Mouse (Mus musculus): Measurements from ENCODE around the gene Klhl22. TPM values are rescaled to one million over a fixed set of nuclear protein-coding genes. Genes with fewer than 3 reads are reported as not detected.
"Not testable (repeated sequence)": the region's sequence is repeated elsewhere in the genome, so short reads cannot be mapped to it uniquely, and the experiment has no call there.

Klhl22 gene
- 10 to 100 TPM; 52.3 TPM for total RNA-seq (2021)
- long read RNA-seq, experiment 1, transcript Klhl22-207 (7 exons, 2,544 nt), result major isoform, 6 of 48 reads
- long read RNA-seq, experiment 1, partial matches to known transcripts, result 3 of 48 reads
- long read RNA-seq, experiment 1, other reads (novel, unspliced or antisense), result 38 of 48 reads
- long read RNA-seq, experiment 2, transcript Klhl22-207 (7 exons, 2,544 nt), result major isoform, 19 of 109 reads
- long read RNA-seq, experiment 2, partial matches to known transcripts, result 38 of 109 reads
- long read RNA-seq, experiment 2, other reads (novel, unspliced or antisense), result 52 of 109 reads

GRCm38 (mm10) chr16:17759344-17759773 is at the start of gene Klhl22:
Klhl22 (plus strand) TSS chr16:17759618.
- peak; percentile 82 to 85 for DNase-seq (ENCODE audit: low spot score in 2 of 2)

GRCm38 (mm10) chr16:17717791-17718190 is 41.6 kb upstream of the Klhl22 start:
- DNase-seq (ENCODE audit: low spot score in 2 of 2), result no peak

GRCm38 (mm10) chr16:17721114-17721808 is 38.2 kb upstream of the Klhl22 start:
- DNase-seq (ENCODE audit: low spot score in 2 of 2), result no peak

DNA sequence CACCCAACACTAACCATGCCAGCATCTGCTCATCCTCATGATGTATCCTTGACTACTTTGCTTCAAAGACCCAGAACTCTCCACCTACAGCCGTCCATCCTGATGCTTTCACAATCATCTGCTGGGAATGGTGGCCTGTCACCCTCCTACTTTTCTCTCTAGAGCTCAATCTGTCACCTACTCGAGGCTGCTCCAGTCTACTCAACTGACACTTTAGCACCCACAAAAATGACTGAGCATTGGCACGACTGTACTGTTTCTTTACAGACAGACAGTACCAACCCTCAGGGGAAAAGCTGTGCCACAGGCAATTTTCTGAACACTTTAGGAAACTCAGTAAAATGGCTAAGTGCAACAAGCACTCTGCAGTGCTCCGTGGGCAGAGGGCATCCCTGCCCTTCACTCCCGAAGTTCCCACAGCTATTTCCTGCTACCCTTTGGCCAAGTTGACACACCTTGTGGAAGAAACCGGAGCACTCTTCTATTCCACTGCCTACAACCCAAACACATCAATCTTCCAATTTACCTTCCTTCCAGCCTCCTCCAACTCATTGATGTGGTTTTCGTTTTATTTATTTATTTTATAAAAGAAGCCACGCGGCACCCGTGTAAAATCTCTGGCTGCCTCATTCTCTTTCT is 37.5 kb upstream of the Klhl22 start:
- DNase-seq (ENCODE audit: low spot score in 2 of 2), result no peak

DNA sequence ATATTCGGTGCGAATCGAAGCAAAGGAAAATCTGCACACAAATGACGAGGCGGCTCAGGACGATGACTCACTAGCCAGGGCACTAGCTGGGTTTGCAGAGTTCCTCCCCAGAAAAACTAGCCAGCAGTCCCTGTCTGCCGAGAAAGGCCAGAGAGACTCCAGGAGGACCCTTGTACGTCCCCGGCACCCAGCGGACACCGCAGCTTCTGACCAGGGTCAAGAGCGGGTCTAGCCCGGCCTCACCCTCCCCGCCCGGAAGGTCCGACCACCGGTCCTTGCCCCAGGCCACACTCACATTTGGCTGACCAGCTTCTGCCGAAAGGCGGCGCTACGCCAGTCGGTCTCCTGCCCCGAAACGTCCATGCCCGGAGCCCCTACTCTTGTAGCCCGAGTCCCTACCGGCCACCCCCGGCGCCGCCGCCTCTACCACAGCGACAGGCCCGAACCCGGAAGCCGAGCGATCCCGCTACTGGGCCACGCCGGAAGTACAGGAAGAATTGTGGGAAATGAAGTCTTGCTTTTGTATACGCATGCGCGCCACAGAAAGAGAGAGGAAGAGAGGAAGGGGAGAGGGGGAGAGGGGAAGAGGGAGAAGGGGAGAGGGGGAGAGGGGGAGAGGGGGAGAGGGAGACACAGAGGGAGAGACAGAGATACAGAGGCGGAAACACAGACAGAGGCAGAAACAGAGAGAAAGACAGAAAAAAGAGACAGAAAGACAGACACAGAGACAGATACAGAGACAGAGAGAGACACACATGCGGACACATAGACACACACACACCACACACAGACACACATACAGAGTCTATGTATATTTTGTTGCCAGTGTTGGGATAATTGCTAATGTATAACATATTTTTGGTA is 36.7 kb upstream of the Klhl22 start:
- DNase-seq (ENCODE audit: low spot score in 2 of 2), result peak; percentile 72 to 86

DNA sequence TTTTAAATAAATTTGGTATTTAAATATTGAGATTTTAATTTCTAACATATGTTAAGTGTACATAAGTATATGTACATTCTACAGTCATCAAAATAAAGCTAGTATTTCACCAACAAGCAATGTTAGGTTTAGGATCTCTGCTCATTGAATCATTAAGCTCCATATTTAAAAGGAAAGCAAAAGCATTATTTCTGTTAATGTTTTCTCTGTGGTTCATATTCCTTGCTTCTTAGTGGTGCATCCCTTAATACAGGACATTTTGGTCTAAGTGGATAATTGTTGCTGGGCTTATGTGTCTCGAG is 36.1 kb upstream of the Klhl22 start:
- DNase-seq (ENCODE audit: low spot score in 2 of 2), result no peak

DNA sequence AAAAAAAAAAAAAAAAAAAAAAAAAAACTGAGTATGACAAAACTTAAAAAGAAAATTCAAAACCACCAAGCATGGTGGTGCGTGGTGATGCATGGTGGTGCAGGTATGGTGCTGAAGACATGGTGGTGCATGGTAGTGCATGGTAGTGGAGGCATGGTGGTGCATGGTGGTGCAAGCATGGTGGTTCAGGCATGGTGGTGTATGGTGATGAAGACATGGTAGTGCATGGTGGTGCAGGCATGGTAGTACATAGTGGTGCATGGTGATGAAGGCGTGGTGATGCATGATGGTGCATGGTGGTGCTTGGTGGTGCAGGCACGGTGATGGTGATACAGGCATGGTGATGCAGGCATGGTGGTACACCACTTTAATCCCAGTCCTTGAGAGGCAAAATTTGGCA is 35.0 kb upstream of the Klhl22 start:
- DNase-seq (ENCODE audit: low spot score in 2 of 2), result no peak

GRCm38 (mm10) chr16:17727179-17727861 is 32.1 kb upstream of the Klhl22 start:
- DNase-seq (ENCODE audit: low spot score in 2 of 2), result no peak

- no peak for DNase-seq (ENCODE audit: low spot score in 2 of 2)
Measured at GRCm38 (mm10) chr16:17729974-17730373, 29.4 kb upstream of the Klhl22 start.

- DNase-seq (ENCODE audit: low spot score in 2 of 2), result no peak
Measured at GRCm38 (mm10) chr16:17732021-17732420, 27.4 kb upstream of the Klhl22 start.

GRCm38 (mm10) chr16:17732431-17732830 is 27.0 kb upstream of the Klhl22 start:
- DNase-seq (ENCODE audit: low spot score in 2 of 2), result no peak

DNA sequence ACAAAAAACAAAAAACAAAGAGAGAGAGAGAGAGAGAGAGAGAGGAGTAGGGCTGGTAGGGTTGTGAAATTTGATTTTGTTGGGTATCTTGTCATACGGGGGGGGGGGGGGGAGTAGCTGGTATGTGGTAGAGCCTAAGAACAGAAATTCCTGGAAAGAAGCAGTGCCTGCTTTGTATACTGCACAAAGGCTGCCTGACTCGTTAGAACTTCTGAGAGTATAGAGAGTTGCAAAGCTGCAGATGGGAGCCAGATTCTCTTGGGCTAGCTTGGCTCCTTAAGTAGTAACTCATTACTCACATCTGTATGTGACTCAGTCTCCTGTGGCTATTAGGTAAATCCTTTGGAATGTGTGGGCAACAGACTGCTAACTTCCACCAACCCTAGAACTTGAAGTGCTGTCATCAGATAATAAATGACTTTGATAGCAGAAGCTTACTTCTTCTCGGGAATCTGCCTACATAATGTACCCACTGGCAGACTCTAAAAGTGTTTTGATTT is 26.5 kb upstream of the Klhl22 start, which contains the start of gene Med15:
Gene Med15, minus strand, starts transcription at position 51 of the 500 bp plus-strand sequence.
- DNase-seq (ENCODE audit: low spot score in 2 of 2), result no peak

DNA sequence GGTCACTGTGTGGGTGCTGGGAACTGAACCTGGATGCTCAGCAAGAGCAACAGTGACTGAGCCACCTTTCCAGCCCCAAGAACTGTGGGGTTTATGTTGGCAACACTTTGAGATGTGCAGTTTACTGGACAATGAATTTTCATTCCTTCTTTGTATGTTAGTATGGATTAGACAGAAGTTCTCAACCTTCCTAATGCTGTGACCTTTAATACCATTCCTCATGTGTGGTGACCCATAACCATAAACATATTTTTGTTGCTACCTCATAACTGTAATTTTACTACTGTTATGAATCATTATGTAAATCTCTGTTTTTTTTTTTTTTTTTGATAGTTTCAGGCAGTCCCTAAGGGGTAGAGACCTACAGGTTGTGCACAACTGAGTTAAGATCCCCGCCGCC is 25.8 kb upstream of the Klhl22 start:
- DNase-seq (ENCODE audit: low spot score in 2 of 2), result no peak

DNA sequence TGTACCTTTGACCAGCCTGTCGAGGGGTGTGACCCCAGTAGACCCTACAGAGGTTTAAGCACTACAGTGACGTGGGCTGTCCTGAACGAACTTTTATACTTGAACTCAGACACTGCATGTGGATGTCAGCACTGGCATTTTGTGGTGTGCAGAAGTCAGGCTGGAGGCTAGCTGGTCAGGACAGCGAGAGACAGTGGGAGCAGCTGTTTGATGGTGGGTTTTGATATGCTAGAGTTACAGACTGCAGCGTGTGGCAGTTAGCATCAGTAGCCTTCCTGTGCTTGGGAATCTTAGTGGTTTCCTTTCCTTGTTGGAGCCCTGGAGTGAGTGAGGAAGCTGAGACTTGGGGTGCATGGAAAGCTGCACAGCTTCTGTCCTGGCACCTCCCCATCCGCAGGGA is 24.5 kb upstream of the Klhl22 start:
- not testable (repeated sequence) for DNase-seq (ENCODE audit: low spot score in 2 of 2)

DNA sequence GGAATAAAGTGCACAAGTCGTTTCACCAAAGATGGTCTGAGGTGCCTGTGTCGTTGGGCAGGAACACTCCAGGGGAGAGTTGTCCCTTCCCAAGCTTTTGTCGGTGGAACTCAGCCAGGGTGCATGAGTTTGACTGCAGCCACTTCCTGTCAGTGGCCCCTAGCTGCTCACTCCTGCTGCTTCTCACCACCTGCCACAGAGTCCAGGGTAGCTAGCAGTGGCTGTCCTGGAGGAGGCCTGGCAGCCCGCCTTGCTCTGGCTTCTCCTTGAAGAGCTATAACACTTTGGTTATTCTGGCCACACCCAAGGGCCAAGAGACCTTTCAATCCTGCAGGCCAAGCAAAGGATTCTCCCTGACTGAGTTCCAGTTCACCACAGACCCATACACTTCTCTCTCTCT is 23.3 kb upstream of the Klhl22 start:
- DNase-seq (ENCODE audit: low spot score in 2 of 2), result no peak

DNA sequence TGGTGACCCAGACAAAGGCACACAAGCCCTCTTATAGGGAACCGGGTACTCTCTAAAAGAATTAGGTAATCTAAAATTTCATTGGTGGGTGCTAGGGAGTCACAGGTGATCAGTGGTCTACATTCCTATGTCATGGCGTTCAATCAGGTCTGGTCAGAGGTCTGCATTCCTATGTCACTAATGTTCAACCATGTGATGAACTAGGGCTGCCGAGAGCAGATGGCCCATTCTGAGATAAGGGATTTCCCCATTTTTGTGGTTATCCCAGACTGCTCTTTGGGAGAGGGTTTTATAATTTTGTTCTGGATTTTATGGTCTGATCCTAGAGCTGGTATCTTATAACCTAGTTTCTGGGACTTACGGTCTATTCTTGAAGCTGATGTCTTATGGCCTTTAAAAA is 19.3 kb upstream of the Klhl22 start:
- DNase-seq (ENCODE audit: low spot score in 2 of 2), result no peak

DNA sequence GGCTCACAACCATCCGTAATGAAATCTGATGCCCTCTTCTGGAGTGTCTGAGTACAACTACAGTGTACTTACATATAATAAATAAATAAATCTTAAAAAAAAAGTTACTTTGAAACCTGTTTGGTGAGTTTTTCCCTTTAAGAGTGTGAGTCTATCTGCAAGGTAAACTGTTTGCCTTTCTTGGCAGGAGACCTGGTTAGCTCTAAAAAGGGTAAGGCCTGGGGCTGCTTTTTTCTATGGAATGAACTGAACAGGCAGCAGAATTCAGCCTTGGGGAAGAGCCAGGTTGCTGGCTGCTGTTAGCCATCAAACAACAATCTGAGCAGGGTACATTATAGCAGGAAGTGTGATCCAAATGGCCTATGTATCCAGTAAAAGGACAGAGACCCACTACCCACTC is 16.6 kb upstream of the Klhl22 start:
- no peak for DNase-seq (ENCODE audit: low spot score in 2 of 2)

DNA sequence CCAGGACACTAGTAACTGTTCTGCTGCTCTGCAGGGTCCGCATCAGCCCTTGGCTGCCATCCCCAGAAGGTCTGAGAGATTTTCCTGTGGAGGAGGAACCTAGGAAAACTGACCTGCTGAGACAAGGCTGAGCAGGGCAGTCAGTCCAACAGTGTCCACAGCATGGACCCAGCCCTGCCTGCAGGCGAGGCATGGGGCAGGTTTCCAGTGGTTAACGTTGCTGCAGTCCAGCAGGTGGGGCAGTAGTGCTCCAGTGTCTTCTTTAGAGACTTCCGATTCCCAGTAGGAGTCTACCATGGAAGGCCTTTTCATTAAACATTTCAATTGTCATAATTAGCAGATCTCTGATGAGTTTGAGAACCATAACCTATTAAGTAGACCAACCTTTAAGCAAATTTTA is 16.1 kb upstream of the Klhl22 start:
- DNase-seq (ENCODE audit: low spot score in 2 of 2), result no peak

- DNase-seq (ENCODE audit: low spot score in 2 of 2), result no peak
Measured at GRCm38 (mm10) chr16:17744536-17744935, 14.9 kb upstream of the Klhl22 start.

GRCm38 (mm10) chr16:17745067-17745466 is 14.4 kb upstream of the Klhl22 start:
- no peak for DNase-seq (ENCODE audit: low spot score in 2 of 2)

GRCm38 (mm10) chr16:17753001-17753400 is 6.4 kb upstream of the Klhl22 start:
- no peak for DNase-seq (ENCODE audit: low spot score in 2 of 2)

Data from adrenal gland, postnatal 4 days (tissue).